Mouse (Mus musculus): Measurements from ENCODE around the gene Galnt15. TPM values are rescaled to one million over a fixed set of nuclear protein-coding genes. Genes with fewer than 3 reads are reported as not detected.

The Galnt15 gene
- not detected in 2 replicates for total RNA-seq (2015)
- total RNA-seq (2017): not detected in 2 replicates

DNA sequence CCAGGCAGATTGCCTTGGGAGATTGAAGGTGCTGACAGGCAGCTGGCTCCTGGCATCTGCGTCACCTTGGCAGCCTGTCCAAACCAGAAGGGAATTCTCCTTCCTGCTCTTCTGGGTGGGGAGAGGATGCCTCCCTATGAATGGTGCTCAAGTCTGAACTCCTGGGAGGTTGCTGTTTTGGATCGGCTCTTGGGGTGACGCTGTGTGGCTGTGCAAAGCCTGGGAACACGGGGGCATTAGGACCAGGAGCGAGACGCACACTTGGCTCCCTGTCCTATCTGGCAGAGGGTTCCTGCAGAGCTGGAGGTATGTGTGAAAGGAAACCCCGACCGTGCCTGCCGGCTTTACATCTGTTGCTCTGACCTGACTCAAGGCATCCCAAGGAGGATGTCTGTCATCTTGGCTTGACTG lies at the start of gene Galnt15:
Gene Galnt15 (plus strand): TSS at position 309 of the 411 bp plus-strand sequence.
- no peak for ATAC-seq (ENCODE audit: poor library complexity, severe bottlenecking)

DNA sequence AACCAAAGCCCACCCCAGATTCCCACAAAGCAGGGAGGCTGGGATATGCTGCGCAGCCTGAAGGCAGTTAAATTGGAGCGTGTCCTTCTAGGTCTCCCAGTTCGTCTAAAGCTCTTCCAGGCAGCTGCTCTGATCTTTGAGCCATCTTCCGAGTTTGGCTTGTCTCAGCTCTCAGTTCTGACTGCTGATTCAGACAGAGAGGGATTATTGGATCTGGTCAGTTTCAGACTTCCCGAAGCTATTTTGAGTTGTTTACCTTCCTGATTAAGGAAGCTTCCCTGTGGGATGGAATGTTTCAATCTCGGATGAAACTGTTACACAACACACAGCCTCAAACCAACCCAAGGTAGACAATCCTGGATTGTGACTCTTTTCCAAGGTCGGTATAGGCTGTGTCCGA lies 34.8 kb upstream of the Galnt15 start:
- ATAC-seq (ENCODE audit: poor library complexity, severe bottlenecking): no peak

DNA sequence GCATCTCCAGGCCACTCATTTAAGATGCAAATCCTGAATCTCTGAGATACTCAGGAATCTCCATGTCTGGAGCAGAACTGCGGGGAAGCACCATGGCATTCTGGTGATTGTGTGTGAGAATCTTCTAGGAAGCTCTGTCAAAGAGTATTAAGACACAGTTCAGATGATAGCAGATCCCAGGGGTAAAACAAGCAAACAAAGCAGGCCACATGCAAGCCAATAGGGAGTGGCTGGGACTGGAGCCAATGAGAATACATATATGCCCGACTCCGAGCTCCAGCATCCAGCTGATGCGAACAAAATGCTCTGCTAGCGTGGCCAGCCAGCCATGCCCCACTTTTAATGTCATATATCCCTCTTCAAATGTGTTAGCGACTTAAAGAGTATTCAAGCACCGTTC lies 27.8 kb upstream of the Galnt15 start:
- ATAC-seq (ENCODE audit: poor library complexity, severe bottlenecking): no peak

DNA sequence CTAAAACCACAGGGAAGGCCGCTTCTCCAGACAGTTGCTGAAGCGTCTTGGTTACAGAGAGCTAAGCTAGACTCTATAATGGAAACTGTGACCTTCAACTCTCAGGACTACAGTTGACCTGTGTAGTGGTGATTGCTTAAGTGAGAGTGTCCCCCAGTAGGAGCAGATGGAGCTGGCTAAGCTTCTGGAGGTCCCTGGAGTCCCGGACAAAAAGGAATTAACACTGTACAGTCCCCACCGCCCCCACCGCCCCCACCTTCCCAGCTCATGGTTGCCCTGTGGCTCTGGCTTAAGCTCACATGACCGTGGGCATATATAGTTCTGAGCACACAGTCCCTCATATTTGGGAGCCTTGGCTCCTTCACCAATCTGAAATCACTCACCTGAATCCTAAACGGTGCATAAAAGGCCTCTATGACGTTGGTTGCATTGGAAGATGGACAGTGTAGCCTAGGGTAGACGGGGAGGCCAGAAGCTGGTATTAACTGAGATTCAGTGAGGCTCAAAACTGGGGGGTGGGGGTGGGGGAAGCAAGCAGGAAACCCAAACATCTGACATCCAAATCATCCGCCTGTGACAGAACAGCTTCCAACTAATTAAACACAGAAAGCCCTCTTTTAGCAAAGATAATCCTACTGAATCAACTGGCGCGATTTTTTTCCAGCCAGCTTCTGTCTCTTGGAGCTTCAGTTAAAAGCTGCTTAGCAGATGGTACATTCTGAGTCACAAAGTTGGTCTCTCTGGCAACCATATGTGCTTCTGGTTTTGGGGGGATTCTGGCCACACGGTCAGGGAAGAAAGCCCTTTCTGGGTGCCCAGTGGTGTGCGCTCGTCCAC lies 26.1 kb upstream of the Galnt15 start:
- ATAC-seq (ENCODE audit: poor library complexity, severe bottlenecking): no peak

DNA sequence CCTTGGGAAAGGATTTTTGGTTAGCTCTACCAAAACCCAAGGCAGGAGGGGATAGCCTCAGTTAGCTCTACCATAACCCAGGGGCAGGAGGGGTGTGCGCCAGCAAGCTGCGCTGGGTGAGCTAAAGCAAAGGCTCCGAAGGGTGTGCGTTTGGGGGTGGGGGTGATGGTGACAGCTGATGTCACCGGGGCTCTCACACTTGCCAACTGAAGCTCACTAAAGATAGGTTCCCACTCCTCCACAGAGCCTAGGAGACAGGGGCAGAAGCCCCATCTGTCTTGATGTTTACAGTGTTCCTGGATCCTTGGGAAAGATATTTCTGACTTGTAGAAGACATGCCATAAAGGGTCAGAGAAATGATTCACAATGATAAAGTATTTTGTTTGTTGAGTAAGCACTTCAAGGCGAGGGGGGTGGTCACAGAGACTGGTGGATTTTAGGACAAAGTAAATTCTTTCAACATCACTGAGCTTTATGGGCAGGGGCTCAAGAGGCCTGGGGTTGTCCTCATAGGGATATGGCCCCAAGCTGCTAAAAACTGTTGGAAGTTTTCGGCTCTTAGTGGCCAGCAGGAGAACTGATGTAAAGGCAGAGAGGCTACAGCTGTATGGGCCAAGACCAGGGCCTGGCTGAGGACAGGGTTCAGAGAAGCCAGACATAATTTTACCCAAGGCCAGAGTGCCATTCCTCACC lies 24.7 kb upstream of the Galnt15 start:
- no peak for ATAC-seq (ENCODE audit: poor library complexity, severe bottlenecking)

DNA sequence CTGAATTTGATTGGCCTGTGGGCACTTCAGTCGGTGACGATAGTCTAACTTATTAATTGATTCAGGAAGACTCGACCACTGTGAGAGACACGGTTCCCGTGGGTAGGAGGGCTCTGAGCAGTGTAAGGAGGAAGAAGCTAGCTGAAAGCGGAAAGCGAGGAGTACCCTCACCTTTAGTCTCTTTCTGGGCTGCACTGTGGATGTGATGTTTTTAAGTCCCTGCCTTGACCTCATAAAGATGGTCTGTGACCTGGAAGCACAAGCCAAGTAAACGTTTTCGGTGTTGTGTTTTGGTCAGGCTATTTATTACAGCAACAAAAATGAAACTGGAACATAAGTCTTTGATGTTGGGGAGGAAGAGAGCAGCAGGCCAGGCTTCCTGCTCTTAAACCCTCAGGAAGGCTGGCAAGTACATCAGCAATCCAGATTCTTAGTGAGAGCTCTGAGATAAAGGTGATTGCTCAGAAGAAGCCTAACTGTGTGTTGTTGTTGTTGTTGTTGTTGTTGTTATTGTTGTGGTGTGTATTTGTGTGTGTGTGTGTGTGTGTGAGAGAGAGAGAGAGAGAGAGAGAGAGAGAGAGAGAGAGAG lies 23.0 kb upstream of the Galnt15 start:
- ATAC-seq (ENCODE audit: poor library complexity, severe bottlenecking): no peak

DNA sequence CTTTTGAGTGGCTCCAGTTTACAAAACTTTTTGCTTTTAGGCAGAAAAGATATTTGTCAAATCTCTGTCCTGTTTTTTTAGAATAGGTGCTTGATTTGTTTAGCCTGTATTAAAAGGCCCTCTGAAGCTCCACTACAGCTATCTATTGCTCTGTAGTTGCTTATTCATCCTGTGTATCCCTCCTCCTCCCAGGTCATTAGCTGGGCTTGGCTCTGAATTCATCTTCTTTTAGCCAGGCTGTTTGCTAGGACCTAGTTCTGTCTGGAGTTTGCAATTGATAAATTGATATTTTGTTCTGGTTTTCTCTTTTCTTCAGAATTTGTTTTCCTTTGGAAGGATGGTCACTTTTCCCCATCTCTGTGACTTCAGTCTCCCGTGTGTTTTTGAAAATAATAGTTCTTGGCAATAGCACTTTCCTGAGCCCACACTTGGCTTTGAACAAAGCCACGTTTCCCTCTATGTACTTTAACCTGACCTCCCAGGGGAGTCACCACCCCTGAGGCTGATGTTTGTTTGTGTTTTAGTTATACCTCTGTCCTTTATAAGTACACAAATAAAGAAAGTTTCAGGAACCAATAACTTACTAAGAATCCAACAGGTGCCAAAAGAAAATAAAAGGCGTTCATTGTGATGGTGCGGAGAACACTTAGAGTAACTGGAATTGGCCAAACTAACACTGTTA lies 21.0 kb upstream of the Galnt15 start:
- no peak for ATAC-seq (ENCODE audit: poor library complexity, severe bottlenecking)

DNA sequence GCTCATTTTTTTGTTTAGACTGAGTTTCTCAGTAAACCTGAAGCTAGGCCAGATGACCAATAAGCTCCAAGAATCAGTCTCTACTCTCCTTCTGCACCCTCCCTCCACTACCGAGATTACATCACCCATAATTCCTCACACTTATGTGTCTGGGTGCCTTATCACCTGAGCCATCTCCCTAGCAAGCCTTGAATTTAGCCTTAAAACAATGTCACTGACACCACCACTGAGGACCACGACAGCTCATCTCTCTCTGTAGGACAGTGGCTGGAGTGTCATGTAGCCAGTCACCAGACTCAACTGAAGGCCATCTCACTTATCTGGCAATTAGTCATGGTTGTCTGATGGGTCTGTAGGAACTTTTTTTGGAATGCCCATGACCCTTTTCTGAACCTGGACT lies 19.1 kb upstream of the Galnt15 start:
- no peak for ATAC-seq (ENCODE audit: poor library complexity, severe bottlenecking)

DNA sequence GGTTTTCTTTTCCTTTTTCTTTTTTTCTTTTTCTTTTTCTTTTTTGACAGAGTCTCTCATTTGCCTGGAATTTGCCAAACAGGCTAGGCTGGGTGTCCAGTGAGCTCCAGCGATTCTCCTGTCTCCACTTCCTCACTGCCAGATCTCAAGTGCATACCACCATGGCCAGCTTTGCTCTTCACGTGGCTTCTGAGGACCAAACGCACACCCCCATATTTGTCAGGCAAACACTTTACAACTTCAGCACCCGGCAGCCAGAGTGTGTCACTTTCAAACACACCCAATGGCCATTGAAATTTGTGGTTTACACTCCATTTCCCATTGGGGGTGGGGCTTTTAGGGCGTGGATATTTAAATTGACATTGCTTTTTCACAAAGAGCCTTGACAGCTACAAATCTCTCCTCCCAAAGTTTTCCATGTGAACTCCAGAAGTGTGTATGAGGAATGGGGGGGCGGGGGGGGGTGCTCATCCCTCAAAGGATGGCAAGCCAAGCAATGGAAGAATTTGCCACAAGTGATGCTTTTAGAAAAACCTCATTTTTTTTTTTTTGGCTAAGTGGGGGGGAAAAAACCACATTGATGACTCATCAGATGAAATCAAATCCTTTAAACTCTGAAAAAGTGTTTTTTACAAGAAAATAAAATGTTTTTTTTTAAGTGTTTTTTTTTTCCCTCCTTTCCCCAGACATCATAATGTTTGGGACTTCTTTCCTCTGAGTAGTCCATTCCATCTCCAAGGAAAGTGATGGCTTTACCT lies 17.1 kb upstream of the Galnt15 start:
- no peak for ATAC-seq (ENCODE audit: poor library complexity, severe bottlenecking)

DNA sequence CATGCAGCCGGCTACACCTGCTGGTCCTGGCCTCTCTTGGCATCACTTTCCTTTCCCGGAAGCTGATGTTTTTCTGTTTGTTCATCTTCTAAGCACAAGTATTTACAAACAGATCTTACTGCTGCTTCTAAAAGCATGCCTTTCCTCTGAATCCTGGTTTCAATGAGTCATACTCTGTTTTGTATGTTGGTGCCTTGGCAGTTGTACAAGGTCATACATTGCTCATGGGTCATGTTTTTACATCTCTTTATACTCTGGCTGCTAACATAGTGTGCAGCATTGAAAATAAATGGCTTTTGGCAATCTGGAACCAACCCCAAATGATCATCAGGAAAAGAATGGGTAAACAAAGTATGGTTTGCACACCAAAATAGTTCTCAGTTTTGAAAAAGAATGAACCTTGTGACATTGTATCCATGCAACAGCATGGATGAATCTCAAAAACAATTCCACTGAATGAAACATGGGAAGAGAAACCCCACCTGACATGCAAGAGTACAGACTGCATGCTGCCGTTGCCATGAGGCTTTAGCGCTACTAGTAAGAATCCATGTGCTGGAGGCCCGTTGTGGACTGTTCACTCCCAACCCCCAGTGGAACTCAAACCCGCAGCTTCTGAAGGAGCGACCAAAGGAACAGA lies 13.5 kb upstream of the Galnt15 start:
- ATAC-seq (ENCODE audit: poor library complexity, severe bottlenecking): no peak

DNA sequence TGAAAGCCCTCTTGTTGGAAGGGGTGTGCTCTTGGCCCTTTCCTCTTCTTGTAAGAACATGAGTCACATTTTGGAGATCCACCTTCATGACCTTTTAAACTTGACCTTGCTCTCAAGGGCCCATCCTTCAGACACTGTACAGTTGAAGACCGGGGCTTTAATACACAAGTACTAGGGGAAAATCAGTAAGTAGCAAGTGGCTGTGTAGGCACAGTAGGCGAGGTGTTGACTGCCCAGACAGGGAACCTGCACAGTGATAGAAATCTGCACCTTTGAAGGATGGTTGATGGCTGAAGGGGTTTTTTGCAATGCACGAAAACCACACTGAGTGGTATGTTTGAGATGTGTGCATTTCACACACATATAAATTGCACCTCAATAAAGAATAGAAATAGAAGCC lies 12.3 kb upstream of the Galnt15 start:
- ATAC-seq (ENCODE audit: poor library complexity, severe bottlenecking): no peak

DNA sequence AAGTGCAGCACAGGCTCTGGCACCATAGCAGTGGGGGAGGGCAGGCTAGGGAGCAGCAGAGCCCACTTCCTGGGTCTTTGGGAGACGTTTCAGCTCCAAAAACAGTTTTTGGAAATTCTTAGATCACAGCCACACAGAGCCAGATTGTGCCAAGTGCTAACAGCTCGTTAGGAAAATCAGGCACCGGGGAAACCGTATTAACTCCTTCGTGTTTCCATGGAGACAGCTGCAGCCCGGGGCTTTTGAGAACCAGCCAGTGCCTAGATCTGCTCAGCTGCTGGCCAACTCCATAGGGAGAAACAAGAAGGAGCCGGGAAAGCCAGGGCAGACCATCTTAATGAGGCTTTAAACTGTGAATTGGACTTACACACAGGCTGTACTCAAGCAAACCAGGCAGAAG lies 11.9 kb upstream of the Galnt15 start:
- ATAC-seq (ENCODE audit: poor library complexity, severe bottlenecking): no peak

DNA sequence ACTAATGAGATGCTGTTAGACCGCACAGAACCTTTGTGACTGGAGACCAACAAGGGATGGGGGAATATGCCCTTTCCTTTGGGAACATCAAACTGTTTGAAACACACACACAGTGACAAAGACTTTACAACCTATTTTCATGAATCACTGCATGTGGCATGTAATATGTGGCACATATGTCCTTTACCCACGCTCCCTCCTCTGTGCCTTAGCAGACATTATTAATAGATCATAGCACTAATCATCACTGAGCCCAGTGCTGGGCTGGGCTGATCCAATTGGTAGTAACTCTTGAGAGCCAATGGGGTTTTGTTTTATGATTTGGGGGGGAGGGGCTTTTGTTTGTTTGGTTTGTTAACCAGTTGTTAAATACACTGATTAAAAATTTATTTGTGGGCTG lies 11.3 kb upstream of the Galnt15 start:
- no peak for ATAC-seq (ENCODE audit: poor library complexity, severe bottlenecking)

DNA sequence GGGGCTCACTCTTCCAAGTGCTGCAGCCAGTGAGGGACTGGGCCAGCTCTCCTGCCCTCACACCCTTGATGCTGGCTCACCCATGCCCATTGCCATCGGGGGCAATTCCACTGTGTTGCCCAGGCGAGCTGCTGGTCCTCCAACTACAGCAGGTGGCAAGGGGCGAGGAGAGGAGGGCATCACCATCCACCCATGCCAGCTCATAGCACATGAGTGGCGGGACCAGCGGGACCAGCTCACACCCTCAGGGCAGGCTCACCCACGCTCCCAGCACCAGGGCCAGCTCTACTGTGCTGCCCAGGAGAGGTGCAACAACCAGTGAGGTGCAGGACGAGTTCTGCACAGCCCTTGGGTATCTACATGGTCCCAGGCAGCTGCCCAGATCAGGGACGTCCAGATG lies 9.7 kb upstream of the Galnt15 start:
- ATAC-seq (ENCODE audit: poor library complexity, severe bottlenecking): no peak

DNA sequence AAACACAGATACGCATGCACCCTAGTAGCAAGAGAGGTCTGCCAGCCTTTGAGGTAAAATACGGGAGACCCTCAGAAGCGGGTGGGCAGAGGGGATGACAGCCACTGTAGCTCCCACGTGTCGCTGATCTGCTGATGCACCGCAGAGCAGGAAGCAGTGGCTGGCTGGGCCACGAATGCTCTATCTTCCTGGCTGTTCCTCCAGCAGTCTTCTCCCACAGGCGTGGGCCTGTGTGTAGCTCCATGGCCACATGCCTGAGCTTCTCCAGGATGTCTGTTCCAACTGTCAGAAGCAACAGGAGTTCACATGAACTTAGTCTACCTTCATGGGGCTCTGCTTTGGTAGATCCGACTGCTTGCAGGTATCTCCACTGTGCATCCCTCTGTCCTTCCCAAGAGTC lies 6.8 kb upstream of the Galnt15 start:
- ATAC-seq (ENCODE audit: poor library complexity, severe bottlenecking): no peak

DNA sequence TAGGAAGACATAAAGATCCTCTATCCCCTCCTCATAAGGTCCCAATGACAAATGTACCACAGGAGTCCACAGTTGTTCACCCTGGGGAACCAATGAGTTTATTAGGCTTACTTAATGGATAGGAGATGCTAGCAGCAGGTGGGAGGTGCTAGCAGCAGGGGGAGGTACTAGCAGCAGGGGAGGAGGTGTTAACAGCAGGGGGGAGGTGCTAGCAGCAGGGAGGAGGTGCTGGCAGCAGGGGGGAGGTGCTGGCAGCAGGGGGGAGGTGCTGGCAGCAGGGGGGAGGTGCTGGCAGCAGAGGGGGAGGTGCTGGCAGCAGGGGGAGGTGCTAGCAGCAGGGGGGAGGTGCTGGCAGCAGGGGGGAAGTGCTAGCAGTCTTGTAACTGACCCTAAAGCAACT lies 6.3 kb upstream of the Galnt15 start:
- ATAC-seq (ENCODE audit: poor library complexity, severe bottlenecking): peak; percentile 51

DNA sequence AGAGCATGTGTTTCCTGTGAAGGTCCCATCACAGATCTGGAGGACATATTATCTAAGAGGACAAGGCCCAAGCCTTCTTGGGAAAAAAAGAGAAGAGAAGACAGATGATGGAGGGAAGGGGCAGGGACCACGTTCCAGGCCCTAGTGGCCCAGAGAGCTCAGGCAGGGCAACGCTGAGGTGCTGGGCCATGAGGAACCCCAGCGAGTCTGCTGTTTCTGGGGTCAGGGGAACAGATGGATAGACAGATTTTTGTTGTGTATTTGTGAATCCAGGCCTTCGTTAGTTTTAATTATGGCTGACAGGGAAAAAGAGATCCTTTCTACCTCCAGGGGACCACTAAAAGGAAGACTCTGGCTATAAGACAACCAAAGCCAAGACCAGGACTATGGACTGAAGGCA lies 4.9 kb upstream of the Galnt15 start:
- no peak for ATAC-seq (ENCODE audit: poor library complexity, severe bottlenecking)

DNA sequence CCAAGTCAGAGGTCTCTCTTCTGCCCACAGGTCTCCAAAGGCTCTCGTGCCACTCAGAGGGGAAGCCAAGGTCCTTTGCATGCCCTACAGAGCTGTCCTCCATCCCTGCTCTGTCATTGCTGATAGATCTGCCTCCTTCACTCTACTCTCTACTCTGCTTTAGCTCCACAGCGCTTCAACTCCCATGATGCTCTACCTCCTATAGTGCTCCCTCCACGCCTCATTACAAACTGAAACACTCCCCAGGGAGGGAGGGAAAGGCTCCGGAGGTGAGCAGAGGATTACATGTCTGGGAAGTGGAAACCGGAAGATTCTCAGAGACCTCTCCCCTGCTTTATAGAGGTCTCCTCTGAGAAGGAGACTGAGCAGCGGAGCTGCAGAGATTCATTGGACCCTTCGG lies 1.6 kb upstream of the Galnt15 start:
- ATAC-seq (ENCODE audit: poor library complexity, severe bottlenecking): no peak

DNA sequence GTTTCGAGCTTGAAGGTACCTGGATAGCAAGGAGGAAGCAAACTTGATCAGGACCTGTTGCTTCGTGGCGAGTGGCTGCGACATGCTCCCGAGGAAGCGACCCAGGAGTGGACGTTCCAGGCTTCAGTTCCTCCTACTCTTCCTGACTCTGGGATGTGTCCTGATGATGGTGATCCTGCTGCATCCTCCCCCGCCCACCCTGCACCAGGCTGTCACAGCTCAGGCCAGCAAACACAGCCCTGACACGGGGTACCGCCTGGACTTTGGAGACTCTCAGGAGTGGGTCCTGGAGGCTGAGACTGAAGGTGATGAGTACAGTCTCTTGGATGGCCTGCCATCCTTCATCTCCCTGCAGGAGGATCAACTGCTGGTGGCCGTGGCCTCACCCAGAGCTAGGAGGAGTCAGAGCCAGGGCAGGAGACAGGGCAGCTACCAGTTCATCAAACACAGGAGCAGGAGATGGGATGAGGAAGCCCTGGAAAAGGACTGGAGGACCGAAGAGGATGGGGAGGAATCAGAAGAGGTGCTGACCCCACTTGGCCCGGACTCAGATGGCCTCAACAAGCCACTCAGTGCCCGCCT lies 713 bp downstream of the Galnt15 start:
- no peak for ATAC-seq (ENCODE audit: poor library complexity, severe bottlenecking)

DNA sequence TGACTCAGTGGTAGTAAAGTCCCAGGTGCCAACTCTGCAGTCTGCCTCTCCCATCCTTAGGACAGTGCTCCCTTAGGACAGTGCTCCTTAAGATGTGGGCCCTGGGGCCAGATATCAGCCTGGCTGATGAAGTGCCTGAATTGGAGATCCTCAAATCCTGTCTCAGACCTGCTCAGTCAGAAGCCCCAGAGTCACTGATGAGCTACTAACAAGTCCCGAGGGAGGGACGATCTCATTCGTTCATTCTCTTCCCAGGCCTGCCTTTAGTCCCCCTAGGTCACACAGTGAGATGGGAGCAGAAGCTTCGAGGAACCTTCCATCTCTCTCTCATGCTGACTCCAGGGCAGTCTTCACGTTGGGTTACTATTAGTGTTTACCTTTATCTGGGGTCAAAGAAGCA lies 1.3 kb downstream of the Galnt15 start:
- ATAC-seq (ENCODE audit: poor library complexity, severe bottlenecking): no peak

Measured in megakaryocyte, adult 5-6 weeks (primary cell).